Mouse (Mus musculus): ENCODE results near the gene Srbd1. TPM values are rescaled to one million over a fixed set of nuclear protein-coding genes. Genes with fewer than 3 reads are reported as not detected.

Gene Srbd1
- total and polyA plus RNA-seq, 2 experiments from 2014 or later = 8.3 to 13.2 TPM

DNA sequence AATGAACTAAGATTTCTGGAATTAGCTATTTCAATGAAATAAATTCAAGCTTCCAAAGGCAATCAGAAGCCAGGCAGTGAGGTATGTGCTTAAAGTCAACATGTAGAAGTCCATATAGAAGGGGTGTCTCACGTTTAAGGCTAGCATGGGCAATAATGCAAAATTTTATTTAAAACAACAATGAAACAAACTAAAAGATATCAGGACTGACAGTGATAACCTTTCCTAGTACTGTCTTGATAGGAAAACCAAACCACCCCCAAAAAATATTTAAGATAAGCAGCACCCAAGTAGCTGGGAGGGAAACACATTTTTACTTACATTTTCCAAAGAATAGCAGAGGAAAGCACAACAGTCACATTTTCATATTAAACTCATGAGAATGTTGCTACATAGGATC lies 115.8 kb downstream of the Srbd1 start:
- Histone ChIP-seq H3K9ac (replicated peaks; ENCODE audit: low read length, poor library complexity, severe bottlenecking) (no peak overlapping the region), H3K27me3 (ENCODE audit: insufficient read depth, low read length) (no peaks in the 10 kb centered on the region), H3K4me2 (ENCODE audit: low read depth, low read length, poor library complexity, severe bottlenecking) (no peak overlapping the region), H3K4me1 (ENCODE audit: insufficient read depth, low read length) (no peaks in the 10 kb centered on the region), H3K4me3 (ENCODE audit: low read depth, low read length) (no peak overlapping the region), H3K9me3 (ENCODE audit: low read length) (no peaks in the 10 kb centered on the region), H3K36me3 (ENCODE audit: insufficient read depth, low read length) (no peaks in the 10 kb centered on the region), H3K27ac (ENCODE audit: low read depth, low read length) (no peak overlapping the region)
- ATAC-seq (ENCODE audit: low FRiP score) (no peak), DNase-seq (ENCODE audit: low spot score) (no peak)
- 89% methylated on average over 1 of the region's 1 CpGs for WGBS
- TF ChIP-seq CTCF (IDR thresholded peaks at IDR 0.05) = no peak

GRCm38 (mm10) chr17:86027577-86028199 lies 117.3 kb downstream of the Srbd1 start:
- H3K9me3 ChIP-seq (ENCODE audit: low read length) = no peaks in the 10 kb centered on the region
- no peak overlapping the region for H3K4me2 ChIP-seq (ENCODE audit: low read depth, low read length, poor library complexity, severe bottlenecking)
- no peaks in the 10 kb centered on the region for H3K4me1 ChIP-seq (ENCODE audit: insufficient read depth, low read length)
- no peak for TF ChIP-seq CTCF (IDR thresholded peaks at IDR 0.05)
- no peaks in the 10 kb centered on the region for H3K36me3 ChIP-seq (ENCODE audit: insufficient read depth, low read length)
- H3K27me3 ChIP-seq (ENCODE audit: insufficient read depth, low read length) = no peaks in the 10 kb centered on the region
- 90% methylated on average over 4 of the region's 4 CpGs for whole genome bisulfite sequencing
- H3K27ac ChIP-seq (ENCODE audit: low read depth, low read length) = no peak overlapping the region
- ATAC-seq (ENCODE audit: low FRiP score) (no peak), DNase-seq (ENCODE audit: low spot score) (no peak)
- no peak overlapping the region for H3K4me3 ChIP-seq (ENCODE audit: low read depth, low read length)
- H3K9ac ChIP-seq (replicated peaks; ENCODE audit: low read length, poor library complexity, severe bottlenecking) = no peak overlapping the region

- no peak for ATAC-seq (ENCODE audit: low FRiP score)
- no peak overlapping the region for H3K9ac ChIP-seq (replicated peaks; ENCODE audit: low read length, poor library complexity, severe bottlenecking)
- H3K9me3 ChIP-seq (ENCODE audit: low read length) = no peaks in the 10 kb centered on the region
- H3K27me3 ChIP-seq (ENCODE audit: insufficient read depth, low read length) = no peaks in the 10 kb centered on the region
- TF ChIP-seq CTCF (IDR thresholded peaks at IDR 0.05) = no peak
- no peak overlapping the region for H3K27ac ChIP-seq (ENCODE audit: low read depth, low read length)
- H3K36me3 ChIP-seq (ENCODE audit: insufficient read depth, low read length) = 0 out of 2 replicates have a peak, but pooled peaks cover 1% of the 10 kb centered on the region
- no peak for DNase-seq (ENCODE audit: low spot score)
- H3K4me1 ChIP-seq (ENCODE audit: insufficient read depth, low read length) = no peaks in the 10 kb centered on the region
- no peak overlapping the region for H3K4me3 ChIP-seq (ENCODE audit: low read depth, low read length)
- WGBS = 91% methylated on average over 3 of the region's 3 CpGs
- no peak overlapping the region for H3K4me2 ChIP-seq (ENCODE audit: low read depth, low read length, poor library complexity, severe bottlenecking)
Observed at GRCm38 (mm10) chr17:86024589-86024988, 120.4 kb downstream of the Srbd1 start.

DNA sequence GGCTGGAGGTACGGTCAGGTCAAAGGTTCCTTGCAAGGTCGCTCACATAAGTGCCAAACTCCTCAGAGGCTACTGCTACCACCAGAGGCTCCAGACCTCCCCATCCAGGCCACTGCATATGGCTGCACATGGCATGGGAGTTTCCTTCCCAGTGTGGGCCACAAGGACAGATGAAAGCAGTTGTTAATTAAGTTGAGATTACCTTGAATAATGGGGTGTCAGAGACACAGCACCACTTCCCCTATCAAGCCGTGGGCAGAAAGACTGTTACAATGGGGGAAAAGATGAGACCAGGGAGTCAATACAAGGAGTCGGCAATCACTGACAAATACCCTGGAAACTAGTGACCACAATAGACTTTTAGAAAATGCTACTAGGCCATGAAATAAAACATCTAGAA lies 122.6 kb downstream of the Srbd1 start:
- Histone ChIP-seq H3K4me2 (ENCODE audit: low read depth, low read length, poor library complexity, severe bottlenecking) (no peak overlapping the region), H3K27me3 (ENCODE audit: insufficient read depth, low read length) (no peaks in the 10 kb centered on the region), H3K9me3 (ENCODE audit: low read length) (no peaks in the 10 kb centered on the region), H3K9ac (replicated peaks; ENCODE audit: low read length, poor library complexity, severe bottlenecking) (no peak overlapping the region), H3K36me3 (ENCODE audit: insufficient read depth, low read length) (0 out of 2 replicates have a peak, but pooled peaks cover 2% of the 10 kb centered on the region), H3K4me1 (ENCODE audit: insufficient read depth, low read length) (no peaks in the 10 kb centered on the region), H3K27ac (ENCODE audit: low read depth, low read length) (no peak overlapping the region), H3K4me3 (ENCODE audit: low read depth, low read length) (no peak overlapping the region)
- ATAC-seq (ENCODE audit: low FRiP score) (no peak), DNase-seq (ENCODE audit: low spot score) (no peak)
- no peak for TF ChIP-seq CTCF (IDR thresholded peaks at IDR 0.05)
- 55% methylated on average over 4 of the region's 4 CpGs for WGBS

DNA sequence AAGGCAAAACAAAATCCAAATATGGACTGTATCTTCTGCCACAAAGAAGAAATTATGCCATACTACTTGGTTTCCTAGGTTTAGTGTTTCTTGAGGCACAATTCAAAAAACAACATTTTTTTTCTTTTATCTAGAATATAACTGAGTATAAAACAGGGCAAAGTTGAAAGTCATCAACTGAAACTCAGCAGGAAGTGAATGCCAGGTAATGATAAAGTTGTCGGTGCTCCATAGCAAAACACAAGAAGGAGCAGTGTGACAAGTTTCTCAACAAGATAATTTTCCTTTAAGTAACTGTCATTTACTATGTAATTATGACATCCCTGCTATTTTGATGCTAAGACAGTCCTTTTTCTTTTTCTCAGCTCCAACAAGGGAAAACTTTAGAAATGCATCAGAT lies 123.2 kb downstream of the Srbd1 start:
- H3K9me3 ChIP-seq (ENCODE audit: low read length) = no peaks in the 10 kb centered on the region
- no peak overlapping the region for H3K4me3 ChIP-seq (ENCODE audit: low read depth, low read length)
- 0 out of 2 replicates have a peak, but pooled peaks cover 2% of the 10 kb centered on the region for H3K36me3 ChIP-seq (ENCODE audit: insufficient read depth, low read length)
- no peak overlapping the region for H3K27ac ChIP-seq (ENCODE audit: low read depth, low read length)
- H3K9ac ChIP-seq (replicated peaks; ENCODE audit: low read length, poor library complexity, severe bottlenecking) = no peak overlapping the region
- DNase-seq (ENCODE audit: low spot score) = no peak
- ATAC-seq (ENCODE audit: low FRiP score) = no peak
- no peaks in the 10 kb centered on the region for H3K27me3 ChIP-seq (ENCODE audit: insufficient read depth, low read length)
- 93% methylated on average over 1 of the region's 1 CpGs for WGBS
- no peak overlapping the region for H3K4me2 ChIP-seq (ENCODE audit: low read depth, low read length, poor library complexity, severe bottlenecking)
- H3K4me1 ChIP-seq (ENCODE audit: insufficient read depth, low read length) = no peaks in the 10 kb centered on the region
- TF ChIP-seq CTCF (IDR thresholded peaks at IDR 0.05) = no peak

DNA sequence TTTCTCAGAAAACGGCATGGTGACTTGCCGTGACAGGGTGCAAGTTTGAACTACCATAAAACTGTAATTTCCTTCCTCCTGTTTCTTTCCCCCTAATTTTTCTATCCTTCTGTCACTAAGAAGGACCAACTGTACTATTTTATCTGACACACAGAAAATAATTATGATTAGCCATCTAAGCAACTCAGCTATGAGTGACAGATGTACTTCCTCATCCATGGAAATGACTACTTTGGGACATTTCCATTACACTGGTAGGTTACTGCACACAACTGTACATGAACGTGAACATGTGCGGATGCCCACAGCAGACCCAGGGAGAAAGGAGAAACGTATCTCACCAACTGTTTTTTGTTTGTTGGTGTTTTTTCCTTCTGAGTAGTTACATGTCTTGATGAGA lies 123.7 kb downstream of the Srbd1 start:
- Histone ChIP-seq H3K27me3 (ENCODE audit: insufficient read depth, low read length) (no peaks in the 10 kb centered on the region), H3K36me3 (ENCODE audit: insufficient read depth, low read length) (0 out of 2 replicates have a peak, but pooled peaks cover 2% of the 10 kb centered on the region), H3K9me3 (ENCODE audit: low read length) (no peaks in the 10 kb centered on the region), H3K27ac (ENCODE audit: low read depth, low read length) (no peak overlapping the region), H3K9ac (replicated peaks; ENCODE audit: low read length, poor library complexity, severe bottlenecking) (no peak overlapping the region), H3K4me1 (ENCODE audit: insufficient read depth, low read length) (no peaks in the 10 kb centered on the region), H3K4me2 (ENCODE audit: low read depth, low read length, poor library complexity, severe bottlenecking) (no peak overlapping the region), H3K4me3 (ENCODE audit: low read depth, low read length) (no peak overlapping the region)
- no peak for ATAC-seq (ENCODE audit: low FRiP score)
- 94% methylated on average over 5 of the region's 5 CpGs for WGBS
- no peak for DNase-seq (ENCODE audit: low spot score)
- no peak for TF ChIP-seq CTCF (IDR thresholded peaks at IDR 0.05)
